Mouse (Mus musculus) adrenal gland, postnatal 36 days (tissue): ENCODE results near the gene Pds5a. TPM values are rescaled to one million over a fixed set of nuclear protein-coding genes. Genes with fewer than 3 reads are reported as not detected.
"Not testable (repeated sequence)": the region's sequence is repeated elsewhere in the genome, so short reads cannot be mapped to it uniquely, and the experiment has no call there.

Source experiments
- DNase-seq, 2 experiments: peaks; one replicate each; pipeline ENCODE4 v3.0.0; 2021; ENCODE audit warnings: mixed read lengths in 1 of 2
- long read RNA-seq, 2 experiments: library from polyadenylated mRNA; stranded (forward); transcript quantifications; one replicate each; pipeline ENCODE4 v2.0.0; 2021; ENCODE audit warnings: borderline sequencing depth in 2 of 2
- total RNA-seq, 2 experiments: library from RNA; stranded (reverse); gene quantifications; 2 replicates each; pipeline ENCODE4 v1.2.3; 2021

Gene Pds5a
- 10 to 100 TPM; 91.0 to 91.5 TPM for total RNA-seq
- long read RNA-seq, experiment 1, full-length matches to known transcripts = 4 of 9 reads
- long read RNA-seq, experiment 1, partial matches to known transcripts = 4 of 9 reads
- long read RNA-seq, experiment 1, other reads (novel, unspliced or antisense) = 1 of 9 reads
- long read RNA-seq, experiment 2, full-length matches to known transcripts = 5 of 6 reads
- long read RNA-seq, experiment 2, partial matches to known transcripts = 0 of 6 reads
- long read RNA-seq, experiment 2, other reads (novel, unspliced or antisense) = 1 of 6 reads

GRCm38 (mm10) chr5:65697836-65698758, at the start of gene Pds5a:
Pds5a (minus strand) TSS chr5:65698273.
- peak; percentile 91 to 95 for DNase-seq

- DNase-seq = no peak
Measured at GRCm38 (mm10) chr5:65746908-65747307, 48.8 kb upstream of the Pds5a start.

- no peak for DNase-seq
Measured at GRCm38 (mm10) chr5:65739366-65739765, 41.3 kb upstream of the Pds5a start.

- no peak for DNase-seq
Measured at GRCm38 (mm10) chr5:65735601-65736000, 37.5 kb upstream of the Pds5a start.

- DNase-seq = peak; percentile 60 to 79
Measured at GRCm38 (mm10) chr5:65731173-65732007, 33.3 kb upstream of the Pds5a start.

GRCm38 (mm10) chr5:65724311-65725054, 26.4 kb upstream of the Pds5a start:
- DNase-seq = peak; percentile 63 to 72

GRCm38 (mm10) chr5:65718368-65718767, 20.3 kb upstream of the Pds5a start:
- peak; percentile 27 to 45 for DNase-seq

- not testable (repeated sequence) for DNase-seq
Measured at GRCm38 (mm10) chr5:65717903-65718211, 19.8 kb upstream of the Pds5a start.

GRCm38 (mm10) chr5:65717063-65717902, 19.2 kb upstream of the Pds5a start:
- no peak for DNase-seq

- DNase-seq = no peak
Measured at GRCm38 (mm10) chr5:65715084-65715483, 17.0 kb upstream of the Pds5a start.

GRCm38 (mm10) chr5:65711463-65711862, 13.4 kb upstream of the Pds5a start:
- no peak for DNase-seq

GRCm38 (mm10) chr5:65710267-65710666, 12.2 kb upstream of the Pds5a start:
- DNase-seq = no peak

GRCm38 (mm10) chr5:65706979-65707378, 8.9 kb upstream of the Pds5a start:
- no peak for DNase-seq

- DNase-seq = no peak
Measured at GRCm38 (mm10) chr5:65706171-65706570, 8.1 kb upstream of the Pds5a start.

GRCm38 (mm10) chr5:65704765-65705678, 6.9 kb upstream of the Pds5a start:
- no peak for DNase-seq

GRCm38 (mm10) chr5:65703261-65703660, 5.2 kb upstream of the Pds5a start:
- no peak for DNase-seq

GRCm38 (mm10) chr5:65700102-65700501, 2.0 kb upstream of the Pds5a start:
- no peak for DNase-seq

- no peak for DNase-seq
Measured at GRCm38 (mm10) chr5:65699146-65699545, 1.1 kb upstream of the Pds5a start.

GRCm38 (mm10) chr5:65698759-65699136, 675 bp upstream of the Pds5a start:
- DNase-seq = no peak

GRCm38 (mm10) chr5:65697486-65697835, 612 bp downstream of the Pds5a start:
- peak in 1 of 2 experiments; percentile 50 for DNase-seq
